Mouse (Mus musculus) adrenal gland, postnatal 10 days (tissue): ENCODE results near the gene Nrip3. TPM values are rescaled to one million over a fixed set of nuclear protein-coding genes. Genes with fewer than 3 reads are reported as not detected.

Source experiments
- DNase-seq: peaks from one replicate; pipeline ENCODE4 v3.0.0; 2021; ENCODE audit warnings: mixed read lengths
- total RNA-seq, 2 experiments: library from RNA; stranded (reverse); gene quantifications; 2 replicates each; pipeline ENCODE4 v1.2.3; 2021

Nrip3 gene
- total RNA-seq, 2 experiments from 2014 or later: 1.2 to 1.4 TPM

DNA sequence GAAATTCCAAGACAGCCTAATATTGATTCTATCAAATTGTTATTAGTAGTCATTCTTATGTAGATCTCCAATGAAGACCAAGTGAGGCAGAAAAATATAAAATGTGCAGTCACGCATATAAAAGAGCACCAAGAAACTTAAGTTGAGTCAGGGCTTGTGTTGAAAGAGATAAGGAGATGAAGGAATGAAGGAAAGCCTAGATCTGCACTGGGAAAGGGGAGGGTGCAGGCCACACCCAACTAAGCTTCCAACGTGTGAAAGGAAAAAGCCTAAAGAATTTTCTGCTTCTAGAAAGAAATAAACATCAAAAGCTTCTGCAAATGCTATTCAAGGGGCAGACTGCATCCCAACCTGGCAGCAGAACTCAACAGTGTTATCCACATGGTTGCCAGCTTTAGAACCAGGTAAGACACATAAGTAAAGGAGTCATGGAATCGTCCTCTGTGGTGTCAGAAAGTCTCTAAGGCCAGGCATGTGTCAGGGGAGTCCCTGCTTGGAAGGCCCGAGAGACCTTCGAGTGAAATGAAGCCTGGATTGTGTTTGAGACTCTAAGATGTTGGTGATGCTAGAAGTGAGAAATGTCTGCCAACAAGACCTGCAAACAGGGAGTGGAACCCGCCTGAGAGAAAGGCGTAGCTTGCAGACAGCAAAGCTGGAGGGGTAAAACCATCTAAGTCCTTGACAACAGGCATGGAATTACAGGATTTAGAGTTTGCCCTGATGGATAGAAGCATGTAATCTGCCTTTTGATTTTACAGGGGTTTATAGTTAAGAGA is 14.1 kb downstream of the Nrip3 start:
- DNase-seq: no peak

DNA sequence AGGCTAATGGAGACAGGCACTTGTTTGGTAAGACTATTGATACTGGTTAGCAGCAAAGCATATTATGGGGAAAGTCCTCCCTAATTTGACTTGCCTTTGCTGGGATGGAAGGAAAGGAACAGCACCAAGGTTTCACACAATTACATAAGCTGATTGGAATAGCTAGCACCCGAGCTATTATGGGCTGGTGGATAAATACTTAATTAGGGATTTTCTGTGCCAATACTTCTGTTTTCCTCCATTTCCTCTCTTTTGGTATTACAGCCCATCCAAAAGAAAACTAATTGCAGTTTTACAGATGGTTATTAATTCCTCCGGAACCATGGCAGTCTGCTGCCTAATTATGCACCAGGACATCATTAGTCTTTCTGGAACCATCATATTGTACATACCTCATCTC is 17.8 kb downstream of the Nrip3 start:
- DNase-seq: no peak

DNA sequence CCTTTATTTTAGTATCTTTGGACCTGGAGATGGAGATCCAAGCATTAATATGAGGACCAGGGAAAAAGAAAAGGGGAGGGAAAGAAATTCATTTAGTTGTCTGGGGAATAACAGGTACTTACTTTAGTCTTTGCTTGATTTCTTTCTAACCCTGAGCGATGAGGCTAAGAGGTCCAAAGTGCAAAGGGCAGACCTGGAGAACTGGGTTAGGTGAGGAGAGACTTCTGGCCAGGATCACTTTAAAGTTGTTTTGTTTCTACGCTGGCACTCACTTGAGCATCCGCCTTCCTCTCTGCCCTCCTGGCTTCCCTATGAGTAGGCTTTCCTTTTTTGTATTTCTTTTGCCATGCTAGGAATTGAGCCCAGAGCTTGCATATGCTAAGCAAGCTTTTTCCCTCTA is 25.5 kb downstream of the Nrip3 start:
- no peak for DNase-seq

DNA sequence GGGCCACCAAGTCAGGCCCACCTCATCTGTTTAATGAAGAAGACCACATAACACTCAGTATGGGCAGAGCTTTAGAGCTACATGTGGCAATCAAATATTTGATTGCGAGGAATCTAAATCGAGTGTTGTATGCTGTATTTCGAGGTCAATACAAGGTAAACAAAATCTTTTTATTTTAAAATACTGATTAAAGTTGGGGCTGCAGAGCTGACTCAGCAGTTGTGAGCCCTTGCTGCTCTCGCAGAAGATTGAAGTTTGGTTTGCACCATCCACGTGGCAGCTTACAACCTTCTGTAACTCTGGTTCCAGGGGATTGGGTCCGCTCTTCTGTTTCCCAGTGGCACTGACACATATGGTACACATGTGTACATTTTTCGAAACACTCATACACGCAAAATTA is 27.8 kb downstream of the Nrip3 start:
- no peak for DNase-seq

DNA sequence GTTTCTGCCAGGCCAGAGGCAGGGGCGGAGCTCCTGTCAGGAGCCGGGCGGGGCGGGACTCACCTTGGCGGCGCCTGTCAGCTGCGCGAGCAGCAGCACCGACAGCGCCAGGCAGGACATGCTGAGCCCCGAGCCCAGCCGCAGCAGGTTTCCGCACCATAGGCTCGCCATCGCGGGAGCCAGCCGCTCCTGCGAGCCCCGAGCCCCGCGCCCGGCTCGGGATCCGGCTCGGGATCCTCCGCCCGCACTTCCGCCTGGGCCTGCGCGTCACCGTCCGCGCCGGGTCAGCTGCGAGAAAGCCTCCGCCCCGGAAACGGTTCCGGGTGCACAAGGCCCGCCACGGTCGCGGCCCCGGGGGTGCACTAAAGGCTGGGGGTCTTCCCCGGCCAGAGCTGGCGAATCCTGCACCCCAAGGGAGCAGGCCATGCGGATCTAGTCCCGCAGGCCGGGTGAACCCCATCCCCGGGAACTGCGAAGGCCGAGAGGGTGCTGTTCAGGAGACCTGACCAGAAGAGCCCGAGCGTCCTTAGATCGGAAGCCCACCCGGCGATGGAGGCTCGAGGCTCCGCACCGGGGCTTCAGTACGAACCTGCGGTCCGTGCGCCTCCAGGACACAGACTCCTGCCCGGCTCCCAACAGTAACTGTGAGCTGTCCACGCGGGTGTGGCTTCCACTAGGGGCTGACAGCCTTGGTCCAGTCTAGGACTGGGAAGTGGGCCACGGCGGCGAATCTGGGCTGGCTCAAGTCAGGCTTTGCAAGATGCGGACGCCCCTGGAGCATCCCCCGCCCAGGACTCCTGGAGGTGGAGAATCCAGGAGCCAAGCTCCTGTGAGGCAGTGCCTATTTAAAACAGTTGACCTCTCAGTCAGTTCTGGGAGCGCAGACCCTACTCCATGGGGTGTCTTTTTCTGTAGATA is 29.6 kb downstream of the Nrip3 start, which contains the start of gene Tmem9b:
Gene Tmem9b, minus strand, starts transcription at position 868 of the 918 bp plus-strand sequence.
- DNase-seq: peak; percentile 91

DNA sequence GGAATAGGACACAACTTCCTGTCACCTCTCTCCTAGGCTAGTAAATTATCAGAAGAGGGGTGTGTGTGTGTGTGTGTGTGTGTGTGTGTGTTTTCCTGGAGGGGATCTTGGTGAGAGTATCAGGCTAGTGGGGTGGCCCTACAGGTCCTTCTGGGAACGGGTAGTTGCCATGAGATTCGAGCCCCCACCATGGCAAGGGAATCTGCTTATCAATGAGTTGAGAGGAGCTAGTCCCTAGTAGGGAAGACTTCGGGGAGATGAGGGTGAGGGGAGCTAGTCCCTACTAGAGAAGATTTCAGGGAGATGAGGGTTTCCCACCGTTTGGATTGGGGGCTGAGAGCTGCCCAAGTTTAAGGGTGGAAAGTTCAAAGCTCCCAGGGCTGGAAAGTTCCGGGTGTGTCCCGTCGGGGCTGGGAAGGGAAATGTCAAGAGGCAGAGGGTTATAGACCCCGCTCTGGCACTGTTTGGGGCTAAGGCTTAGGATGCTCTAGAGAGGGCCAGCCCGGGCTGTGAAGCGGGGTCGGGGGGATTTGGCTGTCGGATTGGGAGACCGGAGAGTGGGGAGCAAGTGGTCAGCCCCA is 30.3 kb downstream of the Nrip3 start:
- DNase-seq: peak; percentile 9

DNA sequence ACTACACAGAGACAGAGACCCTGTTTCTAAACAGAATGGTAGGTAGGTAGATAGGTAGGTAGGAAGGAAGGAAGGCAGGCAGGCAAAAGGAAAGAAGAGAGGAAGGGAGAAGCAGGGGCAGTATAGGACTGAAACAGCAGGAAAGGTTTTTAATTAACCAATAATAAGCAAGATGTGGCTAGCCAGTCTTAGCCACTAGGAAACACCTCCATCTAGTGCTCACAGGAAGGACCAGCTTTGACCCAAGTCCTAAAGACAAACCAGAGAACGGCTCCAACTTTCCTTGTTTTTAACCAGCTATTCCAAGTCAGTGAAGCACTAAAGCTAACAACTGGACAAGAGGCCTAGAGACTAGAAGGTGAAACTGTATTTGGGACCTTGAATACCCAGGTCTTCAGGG is 34.1 kb downstream of the Nrip3 start:
- no peak for DNase-seq

DNA sequence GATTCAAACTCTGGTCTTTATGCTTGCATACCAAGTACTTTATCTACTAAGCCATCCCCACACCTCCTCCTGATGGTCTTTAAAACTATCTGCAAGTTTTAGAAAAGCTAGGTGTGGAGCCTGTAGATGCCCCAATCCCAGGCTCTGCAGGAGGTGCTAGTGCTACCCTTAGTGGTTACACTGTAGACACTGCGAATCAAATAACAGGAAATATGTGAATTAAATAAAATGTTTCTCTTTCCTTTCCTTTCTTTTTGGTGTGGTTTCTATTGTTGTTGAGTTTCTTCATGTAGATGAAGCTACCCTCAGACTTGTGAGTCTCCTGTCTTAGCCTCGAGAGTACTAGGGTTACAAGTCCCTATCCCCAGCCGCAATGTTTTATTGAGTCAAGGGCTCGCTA is 40.1 kb downstream of the Nrip3 start:
- DNase-seq: no peak

DNA sequence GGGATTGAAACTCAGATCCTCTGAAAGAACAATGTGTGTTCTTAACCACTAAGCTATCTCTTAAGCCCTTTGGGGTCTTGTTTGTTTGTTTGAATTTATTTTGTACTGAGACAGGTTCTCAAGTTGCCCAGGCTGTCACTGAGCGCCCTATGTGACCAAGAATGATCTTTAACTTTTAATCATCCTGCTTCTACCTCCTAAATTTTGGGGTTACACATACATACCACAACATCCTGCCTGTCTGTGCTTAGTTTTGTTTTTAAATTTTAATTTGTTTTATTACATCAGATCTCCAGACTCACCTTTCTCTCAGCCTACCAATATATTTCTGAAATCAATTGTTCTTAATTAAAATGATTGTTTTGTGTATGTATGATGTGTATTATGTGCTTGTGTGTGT is 40.8 kb downstream of the Nrip3 start:
- no peak for DNase-seq

DNA sequence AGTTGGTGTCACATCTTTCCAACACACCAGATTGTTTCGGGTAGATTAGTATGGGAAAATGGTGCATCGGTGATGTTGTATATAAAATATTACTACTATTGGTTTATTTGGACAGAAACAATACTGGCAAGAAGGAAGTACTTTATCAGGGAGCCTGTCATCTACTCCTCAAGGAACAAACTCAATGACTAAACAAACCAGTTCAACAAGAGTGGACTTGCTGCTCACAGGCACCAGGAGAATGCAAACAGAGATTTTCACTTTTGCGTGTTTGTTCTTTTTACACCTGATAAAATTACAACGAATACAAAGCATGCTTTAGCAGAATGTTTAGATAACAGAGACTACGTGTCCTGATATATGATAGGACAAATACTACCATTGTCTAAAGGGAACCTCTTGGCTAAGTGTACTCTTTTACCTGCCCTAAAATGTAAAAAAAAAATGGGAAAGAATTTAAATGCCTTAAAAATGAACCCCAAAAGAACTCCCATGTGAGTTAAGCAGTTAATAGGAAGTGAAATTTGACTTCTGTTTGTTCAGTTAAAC is 41.9 kb downstream of the Nrip3 start:
- DNase-seq: no peak

DNA sequence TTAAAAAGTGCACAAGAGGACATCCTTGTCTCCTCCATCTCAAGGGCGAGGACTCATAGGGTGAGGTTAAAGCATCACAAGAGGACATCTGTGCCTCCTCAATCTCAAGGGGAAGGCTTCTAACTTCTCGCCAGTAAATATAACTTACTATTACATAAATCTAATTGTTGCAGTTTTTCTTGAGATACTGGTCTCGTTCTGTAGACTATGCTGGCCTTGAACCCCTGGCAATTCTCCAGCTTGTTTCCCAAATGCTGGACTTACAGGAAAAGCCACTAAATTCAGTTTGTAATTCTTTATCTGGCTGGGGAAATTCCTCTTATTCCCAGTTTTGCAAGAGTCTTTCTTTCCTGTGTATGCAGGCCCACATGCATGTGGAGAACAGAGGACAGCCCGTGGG is 47.0 kb downstream of the Nrip3 start:
- peak; percentile 47 for DNase-seq

DNA sequence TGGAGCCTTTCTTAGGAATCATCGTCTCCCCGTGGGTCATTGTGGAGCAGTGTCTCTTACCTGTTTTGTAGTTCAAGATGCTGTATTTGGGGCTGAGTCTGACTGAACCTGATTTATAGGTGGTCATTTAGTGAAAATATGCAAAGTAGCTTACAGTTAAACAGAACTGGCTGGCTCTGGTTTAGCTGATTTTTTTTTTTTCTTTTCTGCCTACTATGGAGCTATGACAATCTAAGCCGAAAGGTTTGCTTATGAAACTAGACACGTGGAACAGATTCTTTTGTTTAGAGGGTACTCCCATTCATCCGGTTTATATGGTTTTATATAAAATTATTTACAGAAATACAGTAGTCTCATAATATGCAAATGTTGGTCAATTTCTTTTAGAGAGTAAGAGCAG is 50.2 kb downstream of the Nrip3 start, which contains the start of gene Ascl3:
Gene Ascl3, minus strand, starts transcription at position 101 of the 400 bp plus-strand sequence.
- DNase-seq: no peak

DNA sequence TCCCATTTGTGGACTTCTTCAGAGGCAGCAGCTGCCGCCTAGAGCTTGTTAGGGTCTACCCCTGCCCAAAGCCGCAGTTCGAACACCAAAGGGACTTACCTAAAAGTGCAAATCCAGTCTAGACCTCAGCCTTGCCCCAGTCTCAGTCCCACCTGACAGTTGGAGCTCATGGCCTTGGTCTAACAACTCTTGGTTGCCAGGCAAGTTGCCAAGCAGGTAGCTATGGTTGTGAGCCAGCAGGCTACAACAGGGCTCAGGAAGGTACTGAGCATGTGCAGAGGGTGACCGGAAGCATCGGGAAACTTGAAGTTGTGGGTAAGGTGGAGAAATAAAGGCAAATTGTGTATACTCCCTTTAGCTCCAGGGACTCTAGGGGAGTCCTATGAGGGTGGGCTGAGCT is 58.1 kb downstream of the Nrip3 start, which contains the start of gene BC051019:
Gene BC051019, minus strand, starts transcription at position 154 of the 400 bp plus-strand sequence.
- no peak for DNase-seq

DNA sequence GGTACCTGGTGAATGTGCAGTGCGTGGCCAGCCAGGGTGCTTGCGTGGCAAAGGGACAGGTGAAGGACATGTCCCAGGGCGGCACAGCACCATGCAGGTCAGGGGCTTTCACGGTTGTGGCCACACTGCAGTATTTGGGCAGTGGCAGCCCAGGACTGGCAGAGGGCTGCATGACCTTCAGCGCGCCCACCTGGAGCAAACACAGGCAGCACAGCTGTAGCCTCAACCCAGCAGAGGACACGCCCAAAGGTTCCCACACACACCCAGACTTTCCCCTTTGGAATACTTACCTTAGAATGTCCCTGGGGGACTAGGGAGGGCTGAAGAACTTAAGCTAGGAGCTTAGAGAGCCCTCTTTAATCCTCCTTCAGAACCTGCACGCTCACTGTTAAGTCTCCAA is 58.7 kb downstream of the Nrip3 start:
- no peak for DNase-seq

DNA sequence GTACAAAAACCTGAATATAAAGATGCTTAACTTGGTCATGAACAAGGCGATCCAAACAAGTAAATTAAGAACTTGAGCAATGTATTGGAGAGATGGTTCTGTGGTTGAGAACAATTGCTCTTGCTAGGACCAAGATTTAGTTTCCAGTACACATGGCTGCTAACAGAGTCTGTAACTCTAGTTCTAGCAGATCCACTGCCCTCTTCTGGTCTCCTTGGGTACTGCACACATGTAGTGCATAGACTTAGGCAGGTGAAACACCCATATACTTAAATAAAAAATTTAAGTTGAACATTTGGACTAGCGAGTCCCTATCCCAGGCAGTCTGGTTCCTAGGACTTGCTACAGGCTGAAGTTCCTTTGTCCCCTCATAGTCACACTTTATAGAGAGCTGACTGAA is 59.2 kb downstream of the Nrip3 start:
- no peak for DNase-seq

DNA sequence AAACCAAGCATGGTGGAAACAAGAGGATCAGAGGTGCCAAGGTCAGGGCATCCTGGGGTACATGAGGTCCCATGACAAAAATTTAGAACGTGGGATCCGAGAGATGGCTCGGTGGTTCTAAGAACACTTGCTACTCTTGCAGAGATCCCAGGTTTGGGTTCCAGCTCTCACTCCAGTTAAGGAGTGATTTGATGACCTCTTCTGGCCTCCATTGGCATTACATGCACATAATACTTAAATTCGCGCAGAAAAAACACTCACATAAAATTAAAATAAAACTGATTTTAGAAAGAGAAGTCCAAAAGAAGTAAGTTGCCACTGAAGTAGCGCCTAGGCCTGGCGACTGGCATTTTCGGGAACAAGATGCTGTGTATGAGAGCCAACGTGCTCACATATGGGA is 62.5 kb downstream of the Nrip3 start:
- peak; percentile 61 for DNase-seq

DNA sequence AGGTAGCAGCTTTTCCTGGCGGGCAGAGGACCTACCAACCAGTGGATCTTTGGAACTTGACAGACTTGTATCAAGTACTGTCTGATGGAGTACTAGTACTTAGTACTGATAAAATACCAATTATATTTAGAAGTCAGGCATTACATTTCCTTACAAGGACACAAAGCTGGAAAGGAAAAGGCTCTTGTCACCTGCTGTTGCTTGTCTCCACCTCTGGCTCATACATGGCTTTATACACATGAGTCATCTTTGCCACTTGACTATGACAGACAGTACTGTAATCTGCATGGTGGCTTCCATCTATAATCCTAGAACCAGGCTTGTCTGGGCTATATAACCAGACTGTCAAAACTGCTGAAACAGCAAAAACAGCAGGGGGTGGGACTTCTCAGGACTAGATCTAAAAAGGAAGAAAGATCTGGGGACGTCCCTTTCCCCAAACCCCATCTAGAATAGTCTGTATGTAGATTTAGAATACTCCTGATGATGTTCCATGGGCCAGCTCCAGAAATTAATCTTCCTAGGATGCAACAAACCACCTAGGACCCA is 68.3 kb downstream of the Nrip3 start:
- DNase-seq: no peak

DNA sequence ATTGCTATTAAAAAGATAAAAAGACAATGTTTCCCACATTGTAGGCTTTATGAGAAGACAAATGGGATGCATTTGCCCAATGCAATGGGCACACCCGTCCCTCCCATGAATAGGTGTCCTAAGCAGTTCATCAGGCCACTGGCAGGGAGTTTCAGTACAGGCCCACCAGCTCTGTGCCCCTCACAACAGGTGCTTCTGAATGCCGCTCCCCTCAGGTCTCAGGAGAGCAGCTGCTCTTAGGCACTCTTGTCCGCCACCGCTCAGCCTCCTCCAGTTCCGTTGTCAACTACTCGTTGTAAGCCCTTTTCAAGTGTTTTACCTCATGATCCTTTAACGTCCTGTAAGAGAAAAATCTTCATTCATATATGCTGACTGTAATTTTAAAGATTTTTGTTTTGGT is 69.6 kb downstream of the Nrip3 start:
- DNase-seq: no peak

DNA sequence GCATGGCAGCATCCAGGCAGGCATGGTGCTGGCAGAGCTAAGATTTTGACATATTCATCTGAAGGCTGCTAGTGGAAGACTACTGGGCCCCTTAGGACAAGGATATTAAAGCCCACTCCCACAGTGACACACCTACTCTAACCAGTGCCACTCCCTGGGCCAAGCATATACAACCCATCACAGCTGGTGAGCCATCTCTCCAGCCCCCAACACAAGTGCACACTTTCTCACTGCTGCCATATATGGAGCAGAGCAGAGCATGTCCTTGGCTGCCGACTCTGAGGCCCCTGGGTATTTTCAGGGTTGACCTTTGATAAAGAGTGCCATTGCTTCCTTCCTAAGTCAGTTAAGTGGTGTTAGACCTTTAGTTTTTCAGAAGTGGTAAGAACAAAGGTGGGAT is 71.8 kb downstream of the Nrip3 start:
- DNase-seq: no peak

DNA sequence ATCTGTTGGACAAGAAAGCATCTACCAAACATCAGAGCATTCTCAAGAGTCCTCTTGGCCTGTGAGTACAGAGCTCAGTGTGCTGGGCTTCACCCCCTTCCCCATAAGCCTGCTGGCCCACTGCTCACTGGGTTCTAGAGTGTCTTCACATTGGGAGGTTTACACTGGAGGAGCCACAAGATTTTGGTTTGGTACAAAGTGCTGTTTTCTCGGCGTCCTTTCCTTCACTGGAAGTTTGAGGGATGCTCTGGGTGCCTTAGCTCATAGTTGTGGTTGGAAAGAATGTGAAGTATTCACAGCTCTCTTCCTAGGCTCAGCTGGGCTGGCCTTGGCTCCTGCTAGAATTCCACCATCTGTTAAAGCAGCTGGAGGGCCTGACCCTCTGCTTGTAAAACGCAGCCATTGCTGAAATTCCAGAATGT is 72.9 kb downstream of the Nrip3 start:
- no peak for DNase-seq
